Mouse (Mus musculus) fibroblast of lung, adult 2 months (primary cell): ENCODE data around the gene Gm28230.

Experiments
- DNase-seq: peaks from one replicate; pipeline ENCODE4 v3.0.0-alpha.2; 2011; ENCODE audit warnings: low read depth

The Gm28230 gene

DNA sequence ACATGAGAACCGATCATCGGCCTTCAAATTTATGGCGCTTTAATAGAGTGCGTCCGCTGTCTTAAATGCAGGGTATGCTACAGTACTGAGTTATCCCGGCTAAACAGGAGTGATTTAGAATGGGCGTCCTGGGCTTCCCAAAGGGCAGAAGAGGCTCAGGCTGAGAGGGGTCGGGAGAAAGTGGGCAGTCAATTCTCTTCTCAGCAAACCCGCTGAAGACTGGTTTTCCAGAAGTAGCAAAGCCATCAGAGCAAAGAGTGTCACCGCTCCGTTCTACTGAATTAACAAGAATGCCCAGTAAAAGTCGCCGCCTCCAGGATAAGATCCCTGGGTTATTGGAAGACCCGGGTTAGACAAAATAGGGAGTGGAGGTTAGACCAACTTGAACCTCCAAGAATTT is 13.3 kb downstream of the Gm28230 start:
- no peak for DNase-seq

DNA sequence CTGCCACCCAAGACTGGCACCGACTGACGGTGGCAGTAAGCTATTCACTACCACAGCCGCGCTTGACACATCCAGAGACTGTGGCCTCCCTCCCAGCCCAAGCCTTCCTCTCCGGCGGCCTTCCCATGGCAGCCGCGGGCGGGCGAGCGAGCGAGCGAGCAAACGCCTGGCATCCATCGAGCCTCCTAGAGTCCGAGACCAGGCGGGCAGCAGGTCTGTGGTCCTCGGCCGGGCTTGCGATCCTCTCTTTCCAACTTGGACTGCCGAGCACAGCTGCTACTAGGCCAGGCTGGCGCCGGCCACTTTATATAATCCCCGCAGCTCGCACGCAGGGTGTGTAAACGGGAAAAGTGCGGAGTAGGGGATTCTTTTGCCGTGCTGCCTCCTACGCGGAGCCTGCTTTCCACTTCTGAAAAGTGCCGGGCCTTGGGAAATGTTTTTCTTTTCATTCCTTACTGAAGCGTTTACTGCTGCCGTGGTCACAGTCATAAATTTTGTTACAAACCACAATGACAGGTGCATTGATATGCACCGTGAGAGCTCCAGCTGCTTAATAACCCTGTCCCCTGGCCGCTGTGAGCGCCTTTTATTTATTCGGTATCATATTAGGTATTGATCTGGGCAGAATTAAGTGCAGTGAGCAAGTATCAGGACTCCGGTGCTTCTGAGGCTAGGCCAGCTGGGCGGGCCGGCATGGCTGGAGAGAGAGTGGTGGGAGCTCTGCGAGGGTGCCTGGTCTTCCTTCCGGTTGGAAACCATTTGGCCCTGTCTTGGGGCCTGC is 14.0 kb downstream of the Gm28230 start:
- no peak for DNase-seq

DNA sequence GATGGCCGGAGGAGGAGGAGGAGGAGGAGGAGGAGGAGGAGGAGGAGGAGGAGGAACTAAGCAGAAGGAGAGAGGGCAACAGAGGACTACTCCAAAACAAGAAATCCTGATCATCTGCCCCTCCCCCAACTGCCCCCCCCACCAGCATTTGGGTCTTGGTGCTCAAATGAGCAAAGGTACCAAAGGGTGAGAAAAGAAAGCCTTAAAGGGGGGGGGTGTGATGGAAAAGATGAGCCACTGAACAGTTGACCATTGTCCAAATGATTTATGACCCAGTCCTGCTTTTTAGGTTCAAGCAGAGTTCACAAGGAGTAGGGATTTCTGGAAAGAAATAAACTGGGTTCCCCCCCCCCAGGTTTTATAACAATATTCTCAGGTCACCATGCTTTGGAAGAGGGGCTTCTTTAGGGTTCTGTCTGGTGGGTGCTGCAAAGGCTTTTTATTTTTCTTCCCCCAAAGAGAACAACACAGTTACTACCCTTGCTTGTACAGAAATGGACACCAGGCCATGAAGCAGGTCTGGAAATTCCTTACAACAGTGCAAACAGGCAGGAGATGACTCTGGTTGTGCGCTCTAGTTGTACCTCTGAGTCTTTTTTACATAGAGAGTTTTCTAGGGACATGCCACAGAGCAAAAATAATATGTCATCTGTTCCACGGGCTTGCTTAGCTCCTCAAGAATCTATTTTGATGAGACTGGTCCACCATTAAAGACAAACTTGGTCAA is 14.9 kb downstream of the Gm28230 start:
- DNase-seq, result no peak

DNA sequence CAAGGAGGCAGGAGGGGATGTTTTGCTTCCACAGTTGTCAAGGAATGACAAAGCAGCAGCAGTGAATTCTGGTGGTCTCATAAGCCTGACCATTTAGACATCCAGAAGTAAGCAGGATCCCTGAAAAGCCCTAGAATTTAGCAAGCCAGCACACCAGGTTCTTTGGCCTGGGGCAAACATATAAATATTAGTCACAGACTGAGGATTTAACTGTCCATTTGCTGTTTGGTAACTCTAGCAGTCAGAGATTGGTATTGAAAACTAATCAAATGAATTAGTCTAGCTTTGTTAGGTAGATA is 15.4 kb downstream of the Gm28230 start:
- no peak for DNase-seq

DNA sequence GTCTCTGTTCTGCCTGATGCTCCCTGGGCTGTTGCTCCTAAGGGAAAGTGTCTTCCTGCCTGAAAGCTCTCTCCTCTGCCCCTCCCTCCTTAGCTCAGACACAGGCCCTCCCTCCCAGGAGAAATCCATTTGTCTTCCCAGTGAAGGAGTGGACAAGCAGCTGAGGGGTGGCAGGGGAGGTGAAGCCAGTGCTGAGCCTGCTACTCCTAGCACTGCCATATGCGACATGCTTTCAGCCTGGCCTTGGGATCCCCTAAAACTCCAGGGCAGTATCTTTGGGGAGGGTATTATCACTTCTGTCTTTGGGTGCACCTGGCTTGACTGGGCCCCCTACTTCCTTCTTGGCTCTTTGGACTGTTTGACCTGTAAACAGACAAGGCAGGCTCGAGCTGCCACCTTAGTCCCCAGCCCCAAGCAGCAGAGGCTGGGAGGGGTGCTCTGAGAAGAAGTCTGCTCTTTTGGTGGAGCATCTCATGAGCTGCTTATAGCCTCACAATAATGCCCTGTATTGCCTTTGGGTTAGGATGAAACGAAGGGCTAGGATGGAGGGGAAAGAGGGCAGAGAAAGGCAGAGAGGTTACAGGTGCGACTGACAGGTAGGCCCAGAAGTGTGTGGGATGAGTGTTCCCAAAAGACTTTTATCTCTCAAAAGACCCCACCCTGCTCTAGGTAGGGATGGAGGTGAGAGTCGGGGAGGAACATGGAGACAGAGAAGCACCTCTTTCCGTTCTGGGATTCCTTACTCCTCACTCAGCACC is 19.2 kb downstream of the Gm28230 start:
- no peak for DNase-seq

DNA sequence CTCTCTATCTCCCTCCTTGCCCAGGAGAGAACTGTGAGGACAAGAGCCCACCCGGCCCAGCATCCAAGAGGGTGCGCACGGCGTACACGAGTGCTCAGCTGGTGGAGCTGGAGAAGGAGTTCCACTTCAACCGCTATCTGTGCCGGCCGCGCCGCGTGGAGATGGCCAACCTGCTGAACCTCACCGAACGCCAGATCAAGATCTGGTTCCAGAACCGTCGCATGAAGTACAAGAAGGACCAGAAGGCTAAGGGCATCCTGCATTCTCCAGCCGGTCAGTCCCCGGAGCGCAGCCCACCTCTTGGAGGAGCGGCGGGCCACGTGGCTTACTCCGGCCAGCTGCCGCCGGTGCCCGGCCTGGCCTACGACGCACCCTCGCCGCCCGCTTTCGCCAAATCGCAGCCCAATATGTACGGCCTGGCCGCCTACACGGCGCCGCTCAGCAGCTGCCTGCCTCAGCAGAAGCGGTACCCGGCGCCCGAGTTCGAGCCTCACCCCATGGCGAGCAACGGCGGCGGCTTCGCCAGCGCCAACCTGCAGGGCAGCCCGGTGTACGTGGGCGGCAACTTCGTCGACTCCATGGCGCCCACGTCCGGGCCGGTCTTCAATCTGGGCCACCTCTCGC is 19.9 kb downstream of the Gm28230 start:
- DNase-seq, result no peak

DNA sequence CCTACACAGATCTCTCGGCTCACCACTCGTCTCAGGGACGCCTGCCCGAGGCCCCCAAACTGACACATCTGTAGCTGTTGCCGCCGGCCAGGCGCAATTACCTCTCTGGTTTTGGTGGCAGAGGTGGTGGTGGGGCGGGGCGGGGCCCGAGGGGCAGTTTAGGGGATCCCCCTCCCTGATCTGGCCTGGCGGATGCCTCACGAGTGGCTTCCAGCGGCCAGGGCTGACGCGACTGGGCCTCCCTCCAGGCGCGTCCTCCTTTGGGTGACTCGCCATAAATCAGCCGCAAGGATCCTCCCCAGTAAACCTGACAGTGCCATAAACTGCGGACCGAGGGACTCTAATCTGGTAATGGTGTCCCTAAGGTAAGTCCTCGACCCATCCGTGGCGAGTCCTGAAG is 20.5 kb downstream of the Gm28230 start:
- DNase-seq, result no peak

DNA sequence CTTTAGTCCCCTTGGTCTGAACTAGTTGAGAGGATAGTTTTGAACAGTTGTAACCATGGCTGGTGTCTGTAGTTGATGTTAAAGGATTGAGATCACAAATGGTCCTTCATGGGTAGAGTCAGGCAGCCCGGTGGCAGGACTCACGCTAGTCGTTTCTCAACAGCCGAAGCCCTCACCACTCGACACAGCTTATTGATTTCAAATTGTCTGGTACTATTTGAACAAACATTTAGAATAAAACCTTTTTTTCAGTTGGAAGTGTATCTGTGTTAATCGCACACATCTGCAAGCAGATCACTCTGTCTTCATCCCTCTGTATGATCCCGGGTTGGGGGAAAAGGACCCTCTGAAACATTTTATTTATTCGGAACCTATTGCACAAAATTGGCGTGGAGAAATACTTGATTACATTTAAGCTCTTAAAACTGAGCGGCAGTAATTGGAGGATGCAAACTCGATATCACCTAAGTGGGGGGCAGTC is 21.2 kb downstream of the Gm28230 start:
- DNase-seq, result no peak

DNA sequence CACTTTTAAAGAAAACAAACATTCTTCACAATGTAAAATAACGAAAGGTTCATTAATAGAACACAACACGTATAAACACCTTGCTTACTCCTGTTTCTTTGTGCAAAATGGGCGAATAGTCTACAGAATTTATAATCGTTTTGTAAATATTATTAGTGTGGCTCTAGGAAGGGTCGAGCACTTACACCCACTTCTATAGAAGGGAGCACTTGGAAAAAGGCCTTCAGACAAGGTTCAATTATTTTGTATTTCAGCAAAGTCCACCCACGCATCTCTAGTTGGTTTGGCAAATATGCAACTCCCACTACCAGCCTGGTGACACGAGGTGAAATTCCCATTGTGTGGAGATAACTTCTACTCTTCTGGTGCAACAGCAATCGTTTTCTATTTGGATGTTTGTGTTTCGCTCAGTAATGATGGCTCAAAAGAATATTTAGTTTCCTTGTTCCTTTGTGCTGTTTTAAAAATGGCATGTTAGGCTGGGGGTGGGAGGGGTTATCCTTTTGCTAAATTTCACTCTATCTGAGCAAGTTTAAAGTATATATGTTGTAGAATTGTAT is 22.0 kb downstream of the Gm28230 start:
- DNase-seq, result no peak

DNA sequence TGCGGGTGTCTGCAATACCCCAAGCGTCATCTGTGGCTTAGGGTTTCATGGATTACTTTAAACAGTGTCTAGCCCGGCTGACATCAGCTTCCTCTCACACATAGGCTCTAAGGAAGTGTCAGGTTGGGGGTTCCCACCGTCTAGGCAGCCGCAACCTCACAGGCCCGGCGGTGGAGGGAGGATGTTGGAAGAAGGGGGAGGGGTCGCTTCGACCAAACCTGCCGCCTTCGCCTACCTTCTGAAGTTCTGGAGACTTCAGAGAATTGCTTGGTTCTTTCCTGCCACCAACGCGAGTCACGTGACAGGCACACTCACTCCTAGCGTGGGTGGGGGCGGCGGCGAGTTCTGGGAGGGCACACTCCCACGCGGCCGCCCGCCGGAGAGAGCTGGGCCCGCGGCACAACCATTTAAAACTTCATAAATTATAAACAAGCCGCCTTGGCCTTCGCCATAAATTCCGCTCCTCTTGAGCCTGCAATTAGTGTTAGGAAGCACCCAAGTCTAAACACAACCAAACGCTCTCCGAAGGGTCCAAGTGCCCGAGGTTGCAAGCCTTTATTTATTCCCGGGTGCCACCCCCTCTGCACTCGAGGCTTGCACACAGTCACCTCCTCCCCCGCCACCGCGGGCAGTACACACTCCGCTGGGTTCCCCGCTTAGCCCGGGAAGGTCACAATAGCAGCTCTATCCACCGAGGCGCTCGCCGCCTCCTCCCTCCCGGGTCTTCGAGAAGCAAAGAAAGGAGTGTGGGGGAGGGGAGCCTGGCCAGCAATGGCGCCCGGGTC is 23.0 kb downstream of the Gm28230 start:
- DNase-seq, result no peak

DNA sequence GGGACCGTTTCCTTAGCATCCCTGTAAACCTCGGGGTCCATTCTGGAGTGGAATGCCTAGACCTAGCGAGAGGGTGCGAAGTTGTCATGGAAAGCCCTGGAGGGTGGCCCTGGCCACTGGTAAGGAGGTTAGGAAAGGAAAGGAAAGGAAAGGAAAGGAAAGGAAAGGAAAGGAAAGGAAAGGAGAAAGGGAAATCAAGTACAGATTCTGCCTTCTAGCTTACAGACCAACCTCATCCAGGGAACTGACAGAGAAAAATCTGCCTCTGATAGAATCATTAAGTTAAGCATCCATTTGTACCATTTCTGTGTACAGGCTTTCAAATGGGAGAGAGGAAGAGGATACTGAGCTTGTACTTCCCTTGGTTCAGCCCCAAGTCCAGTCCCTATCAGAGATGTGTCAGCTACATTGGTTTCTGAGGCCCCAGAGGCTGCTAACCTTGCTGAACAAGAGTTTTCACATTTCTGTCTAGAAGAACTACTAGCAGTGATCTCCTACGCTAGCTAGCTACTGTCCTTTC is 24.3 kb downstream of the Gm28230 start:
- DNase-seq, result no peak

DNA sequence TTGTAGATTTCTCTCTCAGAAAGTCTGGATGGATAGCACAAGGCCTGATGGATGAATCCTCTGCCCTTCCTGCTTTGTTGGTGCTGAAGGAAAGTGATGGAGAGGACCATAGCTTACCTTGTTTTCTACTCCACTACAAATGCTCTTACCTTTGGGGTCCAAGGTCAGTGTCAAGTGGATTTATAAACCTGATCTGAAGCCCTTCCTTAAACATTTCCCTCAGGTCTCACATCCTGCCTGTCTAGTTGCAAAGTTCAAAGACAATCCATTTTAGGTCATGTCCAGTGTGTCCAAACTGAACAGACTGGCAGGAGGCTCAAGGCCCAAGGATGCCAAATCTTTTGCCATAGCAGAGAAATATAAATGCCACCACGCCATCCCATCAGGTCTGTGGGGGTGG is 25.3 kb downstream of the Gm28230 start:
- DNase-seq, result no peak

DNA sequence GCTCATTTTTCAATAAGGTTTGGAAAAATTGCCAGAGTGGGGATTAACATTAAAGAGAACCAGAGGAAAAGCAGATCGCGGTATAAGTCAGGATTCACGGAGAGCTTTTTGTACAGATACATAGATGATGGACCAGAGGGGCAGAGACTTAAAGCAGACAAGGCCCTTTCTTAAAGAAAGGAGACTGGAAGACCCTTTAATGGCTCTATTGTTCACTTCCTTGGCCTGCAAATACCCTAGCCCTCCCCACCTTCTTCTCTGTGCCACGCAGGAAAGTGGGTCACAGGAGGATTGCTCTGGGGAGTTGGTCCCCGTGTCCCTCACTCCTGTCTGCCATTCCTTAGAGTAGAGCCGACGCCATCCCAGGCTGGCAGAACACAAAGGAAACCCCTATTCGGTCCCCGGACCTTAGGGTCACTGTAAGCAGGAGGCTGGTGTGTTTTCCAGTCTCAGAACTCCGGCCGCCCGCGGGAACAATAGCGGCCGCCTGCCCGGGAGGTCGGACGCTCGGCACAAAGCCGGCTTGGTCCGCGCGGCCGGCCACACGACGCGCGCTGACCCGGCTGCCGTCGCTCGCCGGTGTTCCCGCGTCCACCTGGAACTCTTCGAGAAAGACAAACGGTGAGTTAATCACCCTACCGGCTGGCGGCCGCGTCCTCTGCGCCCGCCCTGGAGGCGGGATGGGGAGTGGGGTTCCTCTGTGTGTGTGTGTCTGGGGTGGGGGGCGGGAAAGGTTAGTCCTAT is 26.1 kb downstream of the Gm28230 start:
- DNase-seq, result no peak

DNA sequence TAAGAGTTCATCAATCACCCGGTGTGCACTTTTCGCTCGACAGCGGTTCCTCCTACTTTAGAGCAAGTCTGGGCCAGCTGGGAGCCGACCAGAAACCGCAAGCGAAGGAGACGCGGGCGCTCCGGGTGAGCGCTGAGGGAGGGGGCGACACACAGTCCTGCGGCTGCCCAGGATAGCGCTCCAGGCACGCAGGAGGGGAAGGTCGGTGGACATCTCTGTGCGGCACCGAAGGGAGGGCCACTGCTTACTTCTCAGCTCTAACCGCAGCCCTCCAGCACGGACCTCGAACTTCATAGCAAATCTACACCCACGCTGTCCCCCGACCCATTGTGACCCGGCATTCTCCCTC is 26.6 kb downstream of the Gm28230 start:
- DNase-seq, result no peak

DNA sequence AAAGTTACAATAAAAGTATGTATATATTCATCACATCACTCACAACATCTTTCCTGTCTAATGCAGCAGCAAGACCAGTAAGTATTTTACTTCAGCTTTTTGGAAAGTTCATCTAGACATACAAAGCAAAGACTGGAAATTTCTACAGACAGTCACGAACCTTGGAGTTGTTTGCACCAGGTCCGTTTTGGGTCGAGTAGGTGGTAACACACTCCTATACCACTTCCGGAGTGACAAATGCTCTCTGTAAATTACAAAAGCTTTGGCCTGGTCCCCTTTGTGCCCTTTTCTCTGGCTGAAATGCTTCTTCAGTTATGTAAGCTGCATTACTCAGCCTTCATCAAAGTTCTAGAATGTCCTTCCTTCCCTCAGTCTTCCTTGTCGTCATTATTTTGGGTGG is 27.2 kb downstream of the Gm28230 start:
- no peak for DNase-seq

DNA sequence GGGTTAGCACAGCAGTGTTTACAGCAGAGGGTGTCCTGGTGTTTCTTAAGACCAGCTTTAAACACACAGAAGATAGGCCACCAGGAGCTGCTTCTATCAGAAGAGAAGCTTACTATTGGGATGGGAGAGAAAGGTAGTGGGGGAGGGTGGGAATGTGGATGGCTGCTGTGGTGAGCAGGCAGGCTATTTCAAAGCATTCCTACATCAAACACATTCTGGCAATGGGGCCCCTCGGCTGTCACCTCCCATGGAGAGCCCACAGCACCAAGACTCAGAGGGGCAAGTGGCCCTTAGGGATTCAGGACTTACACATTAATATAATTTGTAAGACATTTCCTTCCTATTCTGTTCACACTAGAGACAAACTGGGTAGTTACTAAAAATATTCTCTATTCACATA is 33.6 kb downstream of the Gm28230 start:
- DNase-seq, result no peak

DNA sequence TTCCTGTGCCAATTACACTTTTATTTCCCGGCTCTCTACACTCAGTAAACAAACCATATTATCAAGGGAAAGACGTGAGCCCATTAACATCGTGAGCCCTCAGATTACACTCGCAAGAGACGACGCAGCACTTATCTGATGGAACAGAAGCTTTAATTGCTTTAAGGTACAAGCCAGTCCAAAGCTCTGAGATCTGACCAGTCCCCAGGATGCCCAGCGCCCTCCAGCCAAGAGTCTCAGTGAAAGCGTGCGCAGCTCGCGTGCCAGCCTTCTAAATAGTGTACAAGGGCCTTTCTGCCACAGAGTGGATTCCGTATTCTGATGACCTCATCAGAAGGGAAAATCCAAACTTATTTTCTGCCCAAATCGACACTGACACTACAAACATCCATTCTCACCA is 35.4 kb downstream of the Gm28230 start:
- no peak for DNase-seq

DNA sequence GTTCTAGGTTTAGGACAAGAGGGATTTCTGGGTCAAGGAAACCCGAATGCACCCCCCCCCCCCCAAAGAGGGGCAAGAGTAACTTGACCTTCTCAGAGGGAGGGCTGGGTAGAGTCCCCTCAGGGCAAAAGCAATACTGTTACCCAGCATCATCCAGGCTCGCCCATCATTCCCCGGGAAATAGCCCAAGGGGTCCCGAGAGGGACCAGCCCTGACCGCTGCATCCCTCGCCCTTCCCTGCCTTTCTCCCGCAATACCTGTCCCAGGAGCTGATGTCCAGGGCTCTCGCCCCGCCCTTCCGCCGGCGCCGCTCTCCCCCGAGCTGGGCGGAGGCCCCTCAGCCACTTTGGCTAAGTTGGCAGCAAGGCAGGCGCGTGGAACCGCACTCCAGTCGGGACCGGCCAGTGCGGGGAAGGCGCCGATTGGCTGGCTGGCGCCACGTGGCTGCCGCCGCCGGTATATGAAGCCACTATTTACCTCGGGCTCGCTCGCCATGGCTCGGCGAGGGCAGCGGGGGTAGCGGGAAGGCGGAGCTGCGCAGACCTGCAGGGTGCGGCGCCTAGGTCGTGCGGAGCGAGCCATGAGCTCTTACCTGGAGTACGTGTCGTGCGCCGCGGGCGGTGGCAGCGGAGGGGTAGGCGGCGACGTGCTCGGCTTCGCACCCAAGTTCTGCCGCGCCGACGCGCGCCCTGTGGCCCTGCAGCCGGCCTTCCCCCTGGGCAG is 36.2 kb downstream of the Gm28230 start, which contains the start of gene Hoxd1:
Gene Hoxd1 (plus strand): TSS at position 459 of the 723 bp plus-strand sequence.
- no peak for DNase-seq

DNA sequence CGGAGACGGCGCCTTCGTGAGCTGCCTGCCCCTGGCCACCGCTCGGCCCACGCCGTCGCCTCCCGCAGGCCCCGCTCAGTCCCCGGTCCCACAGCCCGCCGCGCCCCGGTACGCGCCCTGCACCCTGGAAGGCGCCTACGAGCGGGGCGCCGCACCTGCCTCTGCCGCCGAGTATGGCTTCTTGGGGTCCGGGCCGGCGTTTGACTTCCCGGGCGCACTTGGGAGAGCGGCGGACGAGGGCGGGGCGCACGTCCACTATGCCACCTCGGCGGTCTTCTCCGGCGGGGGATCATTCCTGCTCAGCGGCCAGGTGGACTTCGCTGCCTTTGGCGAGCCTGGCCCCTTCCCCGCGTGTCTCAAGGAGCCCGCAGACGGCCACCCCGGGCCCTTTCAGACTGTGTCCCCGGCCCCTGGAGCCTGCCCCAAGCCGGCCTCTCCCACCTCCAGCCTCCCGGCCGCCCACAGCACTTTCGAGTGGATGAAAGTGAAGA is 36.8 kb downstream of the Gm28230 start:
- no peak for DNase-seq

DNA sequence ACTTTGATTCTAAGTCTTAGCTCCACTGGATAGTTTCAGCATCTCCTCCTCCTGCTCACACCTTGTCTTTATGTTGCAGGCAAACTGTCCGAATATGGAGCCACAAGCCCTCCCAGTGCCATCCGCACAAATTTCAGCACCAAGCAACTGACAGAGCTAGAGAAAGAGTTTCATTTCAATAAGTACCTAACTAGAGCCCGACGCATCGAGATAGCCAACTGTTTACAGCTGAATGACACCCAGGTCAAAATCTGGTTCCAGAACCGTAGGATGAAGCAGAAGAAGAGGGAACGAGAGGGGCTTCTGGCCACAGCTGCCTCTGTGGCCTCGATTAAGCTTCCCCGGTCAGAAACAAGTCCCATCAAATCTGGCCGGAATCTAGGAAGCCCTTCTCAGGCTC is 37.4 kb downstream of the Gm28230 start:
- DNase-seq, result no peak
